Mouse (Mus musculus) hindbrain, postnatal 0 days (tissue): ENCODE measurements around the gene Fam98b. TPM values are rescaled to one million over a fixed set of nuclear protein-coding genes. Genes with fewer than 3 reads are reported as not detected.
A peak's percentile ranks its signal among the peaks of the same experiment; 100 is the strongest.

Experiments used
- ATAC-seq: fragments of 200-750 bp; cut with Nextera tagmentation; 2 replicates; pipeline ENCODE4 v1.8.0; 2017; ENCODE audit warnings: mild to moderate bottlenecking, moderate TSS enrichment, moderate library complexity
- DNase-seq: peaks from one replicate; pipeline ENCODE4 v3.0.0-alpha.2; 2015; ENCODE audit warnings: low spot score
- H3K27ac ChIP-seq: fragments of 300-500 bp; sonication (generic); 2 replicates; pipeline ENCODE4 v1.5.1; 2014; ENCODE audit warnings: mild to moderate bottlenecking
- H3K27me3 ChIP-seq: fragments of 300-500 bp; sonication (generic); 2 replicates; pipeline ENCODE4 v1.6.1; 2014; ENCODE audit warnings: low read length, mixed read lengths; ENCODE audit not compliant: insufficient read depth
- H3K36me3 ChIP-seq: fragments of 300-500 bp; sonication (generic); 2 replicates; pipeline ENCODE4 v1.6.1; 2014; ENCODE audit warnings: low read length, mixed read lengths; ENCODE audit not compliant: insufficient read depth
- H3K4me1 ChIP-seq: fragments of 300-500 bp; sonication (generic); 2 replicates; pipeline ENCODE4 v1.6.1; 2014; ENCODE audit warnings: antibody characterized with exemption, low read length, mixed read lengths; ENCODE audit not compliant: insufficient read depth
- H3K4me2 ChIP-seq: fragments of 300-500 bp; sonication (generic); 2 replicates; pipeline ENCODE4 v1.6.1; 2014; ENCODE audit warnings: low read depth, mild to moderate bottlenecking, low read length, moderate library complexity, mixed read lengths
- H3K4me3 ChIP-seq: fragments of 300-500 bp; sonication (generic); 2 replicates; pipeline ENCODE4 v1.5.1; 2014; ENCODE audit warnings: low read length
- H3K9ac ChIP-seq: fragments of 300-500 bp; sonication (generic); replicated peaks from 2 replicates; pipeline ENCODE4 v1.6.1; 2014; ENCODE audit warnings: mild to moderate bottlenecking, low read length, moderate library complexity, mixed read lengths
- H3K9me3 ChIP-seq: fragments of 300-500 bp; sonication (generic); 2 replicates; pipeline ENCODE4 v1.6.1; 2016; ENCODE audit warnings: low read length, mixed read lengths
- CTCF ChIP-seq: IDR thresholded peaks from 2 replicates; pipeline ENCODE4 v1.5.1; 2016; ENCODE audit warnings: antibody characterized with exemption, control low read depth, low read depth
- WGBS: fragments of 180-500 bp; shearing (Covaris S2); extraction: QIAGEN DNeasy Blood & Tissue Kit; methylation state at CpG from one replicate; pipeline ENCODE4 v1.1.7; 2014; 5-methylcytosine and 5-hydroxymethylcytosine counted together
- polyA plus RNA-seq: library from polyadenylated mRNA; unstranded; fragments of >200 nt; fragmentation: Nextera tagmentation; extraction: Ambion mirVana; gene quantifications from 2 replicates; pipeline ENCODE4 v1.2.1, GENCODE M21; 2015
- total RNA-seq: library from RNA; depleted of rRNA; stranded (reverse); fragments of >200 nt; gene quantifications from 2 replicates; pipeline ENCODE4 v1.2.3, GENCODE M21; 2014; rRNA removed

The Fam98b gene
- total and polyA plus RNA-seq, 2 experiments from 2014 or later: 5.2 to 11.5 TPM

DNA sequence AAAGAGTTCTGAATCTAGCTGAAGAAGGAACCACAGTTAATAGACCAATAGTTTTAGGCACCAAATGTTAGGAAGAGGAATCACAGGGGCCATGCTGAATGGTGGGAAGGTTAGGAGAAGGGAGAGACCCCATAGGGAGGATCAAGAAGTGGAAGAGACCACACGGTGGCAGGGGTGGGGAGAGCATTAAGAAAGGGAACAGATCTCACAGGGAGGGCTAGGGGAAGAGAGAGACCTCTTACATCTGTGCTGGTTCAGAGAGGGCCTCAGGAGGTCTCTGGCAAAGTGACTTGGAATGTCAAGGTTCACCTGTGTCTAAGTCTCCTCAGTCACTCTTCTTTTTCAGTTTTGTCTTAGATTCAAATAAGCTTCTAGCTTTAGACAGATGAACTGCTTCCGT is 62.5 kb downstream of the Fam98b start:
- peak; percentile 68 for ATAC-seq

DNA sequence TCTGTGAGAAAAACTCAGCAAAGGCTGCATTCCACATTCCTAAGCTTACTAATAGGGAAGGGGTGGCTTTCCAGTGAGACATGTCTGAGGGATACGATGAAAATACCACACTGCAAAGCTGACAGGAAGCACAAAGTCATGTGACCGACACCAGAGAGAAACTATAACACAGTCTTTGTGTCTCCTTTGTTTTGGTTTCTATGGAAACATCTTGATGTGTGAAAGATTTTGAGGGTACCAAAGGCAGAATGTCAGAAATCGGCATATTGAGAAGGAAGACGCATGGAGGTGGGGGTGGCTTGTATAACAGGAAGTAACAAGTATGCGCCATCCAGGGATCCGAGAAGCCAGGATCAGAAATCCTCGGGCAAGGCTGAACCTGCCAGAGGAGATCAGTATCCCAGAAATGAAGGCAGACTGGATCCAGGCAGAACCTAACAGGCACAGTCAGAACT is 62.9 kb downstream of the Fam98b start:
- peak overlapping the region; percentile 9; the same call in 1 of the 2 replicates for H3K27ac ChIP-seq

More for the DNA sequence above, 62.5 kb downstream of the Fam98b start:
- no peak overlapping the region for H3K9ac ChIP-seq
- H3K4me2 ChIP-seq: peak overlapping the region; percentile 35
- H3K4me3 ChIP-seq: no peak overlapping the region
- DNase-seq: no peak
- no peaks in the 10 kb centered on the region for H3K36me3 ChIP-seq
- no peak for TF ChIP-seq CTCF
- H3K4me1 ChIP-seq: no peaks in the 10 kb centered on the region
- H3K27ac ChIP-seq: peak overlapping the region; percentile 9; the same call in 1 of the 2 replicates
- no peaks in the 10 kb centered on the region for H3K9me3 ChIP-seq
- H3K27me3 ChIP-seq: no peaks in the 10 kb centered on the region
- 40% methylated on average over 2 of the region's 2 CpGs for WGBS

DNA sequence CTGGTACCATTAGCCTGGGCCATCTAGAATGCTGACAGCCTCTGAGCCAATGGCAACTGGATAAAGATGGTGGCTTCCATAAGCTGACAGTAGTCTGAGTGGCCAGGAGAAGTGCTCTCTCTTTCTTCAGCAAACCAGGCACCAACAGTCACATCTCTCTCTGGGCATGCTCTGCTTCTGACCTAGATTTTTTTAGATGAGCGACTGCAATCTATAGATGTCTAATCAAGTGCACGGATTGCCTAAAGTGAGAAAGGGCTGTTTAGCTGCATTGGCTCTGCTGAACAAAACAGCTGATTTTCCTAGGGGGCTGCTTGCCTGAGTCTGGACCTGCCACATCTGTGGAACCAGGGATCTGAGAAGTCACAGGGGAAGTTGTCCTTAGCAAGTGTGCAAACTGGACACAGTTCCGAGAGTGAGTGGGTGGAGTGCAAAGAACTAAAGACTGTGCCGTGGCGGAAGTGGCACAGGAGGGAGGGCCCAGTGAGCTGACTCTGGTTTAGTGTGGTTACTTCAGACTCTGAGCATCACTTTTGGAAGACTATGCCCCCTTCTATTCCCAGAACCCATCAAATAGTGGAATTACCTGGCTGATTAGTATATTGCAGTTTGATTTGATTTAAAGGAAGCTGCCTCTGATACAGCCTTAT is 64.2 kb downstream of the Fam98b start:
- Histone ChIP-seq H3K9ac (no peak overlapping the region), H3K4me3 (no peak overlapping the region), H3K36me3 (no peaks in the 10 kb centered on the region), H3K4me2 (no peak overlapping the region), H3K27me3 (no peaks in the 10 kb centered on the region), H3K27ac (no peak overlapping the region), H3K4me1 (no peaks in the 10 kb centered on the region), H3K9me3 (no peaks in the 10 kb centered on the region)
- ATAC-seq: no peak
- TF ChIP-seq CTCF: no peak
- WGBS: 72% methylated on average over 5 of the region's 5 CpGs
- DNase-seq: no peak

More for the DNA sequence above, 62.9 kb downstream of the Fam98b start:
- H3K9me3 ChIP-seq: no peaks in the 10 kb centered on the region
- ATAC-seq (peak; percentile 97), DNase-seq (peak; percentile 57)
- H3K36me3 ChIP-seq: no peaks in the 10 kb centered on the region
- no peaks in the 10 kb centered on the region for H3K4me1 ChIP-seq
- no peak overlapping the region for H3K4me3 ChIP-seq
- H3K9ac ChIP-seq: no peak overlapping the region
- H3K27me3 ChIP-seq: no peaks in the 10 kb centered on the region
- no peak for TF ChIP-seq CTCF
- WGBS: 31% methylated on average over 7 of the region's 7 CpGs
- H3K4me2 ChIP-seq: peak overlapping the region; percentile 35

DNA sequence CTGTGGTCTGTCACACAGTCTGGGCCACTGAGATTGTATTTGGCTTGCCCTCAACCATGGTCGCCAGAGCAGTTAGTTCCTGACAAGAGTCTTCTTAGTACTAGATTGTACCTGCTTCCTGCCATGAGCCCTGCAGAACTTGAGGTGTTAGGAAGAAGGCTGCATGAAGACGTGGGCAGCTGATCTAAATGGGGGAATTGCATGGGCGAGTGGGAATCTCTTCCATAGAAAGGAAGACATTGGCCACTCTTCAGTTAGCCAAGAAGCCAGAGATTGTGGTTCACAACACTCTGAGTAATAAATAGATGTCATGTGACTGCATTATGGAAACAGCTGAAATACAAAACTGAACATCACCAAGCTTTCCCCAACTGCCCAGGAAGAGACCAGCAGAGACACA is 69.5 kb downstream of the Fam98b start:
- Histone ChIP-seq H3K9ac (no peak overlapping the region), H3K9me3 (no peaks in the 10 kb centered on the region), H3K4me2 (no peak overlapping the region), H3K4me1 (no peaks in the 10 kb centered on the region), H3K36me3 (no peaks in the 10 kb centered on the region), H3K4me3 (no peak overlapping the region), H3K27me3 (no peaks in the 10 kb centered on the region), H3K27ac (no peak overlapping the region)
- 88% methylated on average over 3 of the region's 3 CpGs for WGBS
- no peak for DNase-seq
- no peak for ATAC-seq
- no peak for TF ChIP-seq CTCF

Other genes starting within 250 kb of the Fam98b start
- gene Spred1, start 128.4 kb upstream of the Fam98b start, total RNA-seq: 50.0 and 57.1 TPM in 2 replicates
- gene Spred1, start 128.4 kb upstream of the Fam98b start, polyA plus RNA-seq: 15.3 and 15.5 TPM in 2 replicates
- 2.4 and 5.0 TPM in 2 replicates for gene Rasgrp1, start 93.3 kb downstream of the Fam98b start, total RNA-seq
- 2.8 and 3.3 TPM in 2 replicates for gene Rasgrp1, start 93.3 kb downstream of the Fam98b start, polyA plus RNA-seq